Mouse (Mus musculus) kidney, postnatal 0 days (tissue): ENCODE results near the gene A730061H03Rik. TPM values are rescaled to one million over a fixed set of nuclear protein-coding genes. Genes with fewer than 3 reads are reported as not detected.
A peak's percentile ranks its signal among the peaks of the same experiment; 100 is the strongest.

Source experiments
- ATAC-seq: fragments of 200-750 bp; cut with Nextera tagmentation; replicated peaks from 2 replicates; pipeline ENCODE4 v1.8.0; 2017; ENCODE audit warnings: low read depth, moderate number of reproducible peaks, moderate TSS enrichment, moderate library complexity; ENCODE audit not compliant: low FRiP score
- DNase-seq: peaks from one replicate; pipeline ENCODE4 v3.0.0-alpha.2; 2016; ENCODE audit warnings: low spot score
- H3K27ac ChIP-seq: fragments of 300-500 bp; sonication (generic); 2 replicates; pipeline ENCODE4 v1.5.1; 2014; ENCODE audit warnings: mild to moderate bottlenecking
- H3K27me3 ChIP-seq: fragments of 300-500 bp; sonication (generic); 2 replicates; pipeline ENCODE4 v1.6.1; 2014; ENCODE audit warnings: low read length, mixed read lengths; ENCODE audit not compliant: insufficient read depth
- H3K36me3 ChIP-seq: fragments of 300-500 bp; sonication (generic); 2 replicates; pipeline ENCODE4 v1.6.1; 2014; ENCODE audit warnings: low read length, mixed read lengths; ENCODE audit not compliant: insufficient read depth
- H3K4me1 ChIP-seq: fragments of 300-500 bp; sonication (generic); replicated peaks from 2 replicates; pipeline ENCODE4 v1.6.1; 2014; ENCODE audit warnings: antibody characterized with exemption, low read length, mixed read lengths; ENCODE audit not compliant: insufficient read depth
- H3K4me2 ChIP-seq: fragments of 300-500 bp; sonication (generic); 2 replicates; pipeline ENCODE4 v1.6.1; 2014; ENCODE audit warnings: mild to moderate bottlenecking, low read length, moderate library complexity, mixed read lengths
- H3K4me3 ChIP-seq: fragments of 300-500 bp; sonication (generic); replicated peaks from 2 replicates; pipeline ENCODE4 v1.5.1; 2014; ENCODE audit warnings: low read depth, low read length
- H3K9ac ChIP-seq: fragments of 300-500 bp; sonication (generic); 2 replicates; pipeline ENCODE4 v1.6.1; 2014; ENCODE audit warnings: low read depth, low read length
- H3K9me3 ChIP-seq: fragments of 300-500 bp; sonication (generic); replicated peaks from 2 replicates; pipeline ENCODE4 v1.6.1; 2016; ENCODE audit warnings: low read length, inconsistent platforms, mixed read lengths
- CTCF ChIP-seq: IDR thresholded peaks from 2 replicates; pipeline ENCODE4 v1.5.1; 2016; ENCODE audit warnings: antibody characterized with exemption, low read depth, mild to moderate bottlenecking, moderate library complexity
- WGBS: fragments of 180-500 bp; shearing (Covaris S2); extraction: QIAGEN DNeasy Blood & Tissue Kit; methylation state at CpG from one replicate; pipeline ENCODE4 v1.1.7; 2014; 5-methylcytosine and 5-hydroxymethylcytosine counted together
- polyA plus RNA-seq: library from polyadenylated mRNA; unstranded; fragments of >200 nt; fragmentation: Nextera tagmentation; extraction: Ambion mirVana; gene quantifications from 2 replicates; pipeline ENCODE4 v1.2.1, GENCODE M21; 2015

The A730061H03Rik gene
- polyA plus RNA-seq, 1 experiment from 2014 or later, result 1.7 TPM

- no peaks in the 10 kb centered on the region for H3K9me3 ChIP-seq
- WGBS, result 77% methylated on average over 11 of the region's 11 CpGs
Observed at GRCm38 (mm10) chr14:55589771-55590448, 29.7 kb upstream of the A730061H03Rik start.

GRCm38 (mm10) chr14:55589271-55589670 lies 29.1 kb upstream of the A730061H03Rik start:
- Histone ChIP-seq H3K4me2 (no peak overlapping the region), H3K4me1 (peaks cover 15% of the 10 kb centered on the region; the same call in 1 of the 2 replicates), H3K4me3 (no peak overlapping the region), H3K36me3 (peaks cover 8% of the 10 kb centered on the region), H3K9ac (no peak overlapping the region), H3K9me3 (no peaks in the 10 kb centered on the region), H3K27ac (no peak overlapping the region), H3K27me3 (no peaks in the 10 kb centered on the region)
- 94% methylated on average over 5 of the region's 5 CpGs for WGBS
- ATAC-seq, result no peak
- DNase-seq, result no peak
- TF ChIP-seq CTCF, result no peak

More at GRCm38 (mm10) chr14:55589771-55590448, 29.7 kb upstream of the A730061H03Rik start:
- Histone ChIP-seq H3K4me3 (peak overlapping the region; percentile 94), H3K4me2 (peak overlapping the region; percentile 96), H3K36me3 (peaks cover 14% of the 10 kb centered on the region), H3K27me3 (no peaks in the 10 kb centered on the region), H3K9ac (peak overlapping the region; percentile 92), H3K27ac (peak overlapping the region; percentile 99), H3K4me1 (peaks cover 15% of the 10 kb centered on the region; the same call in 1 of the 2 replicates)
- DNase-seq, result no peak
- TF ChIP-seq CTCF, result no peak
- no peak for ATAC-seq

GRCm38 (mm10) chr14:55586149-55586548 lies 25.9 kb upstream of the A730061H03Rik start:
- Histone ChIP-seq H3K27ac (no peak overlapping the region), H3K9me3 (no peaks in the 10 kb centered on the region), H3K36me3 (peaks cover 7% of the 10 kb centered on the region; the same call in 1 of the 2 replicates), H3K9ac (no peak overlapping the region), H3K4me3 (no peak overlapping the region), H3K27me3 (no peaks in the 10 kb centered on the region), H3K4me1 (no peaks in the 10 kb centered on the region), H3K4me2 (no peak overlapping the region)
- ATAC-seq (no peak), DNase-seq (no peak)
- TF ChIP-seq CTCF, result no peak
- 90% methylated on average over 2 of the region's 2 CpGs for WGBS

- DNase-seq (no peak), ATAC-seq (no peak)
- TF ChIP-seq CTCF, result no peak
- Histone ChIP-seq H3K27ac (no peak overlapping the region), H3K36me3 (peaks cover 10% of the 10 kb centered on the region; the same call in 1 of the 2 replicates), H3K4me1 (no peaks in the 10 kb centered on the region), H3K4me3 (no peak overlapping the region), H3K27me3 (no peaks in the 10 kb centered on the region), H3K9ac (no peak overlapping the region), H3K9me3 (no peaks in the 10 kb centered on the region), H3K4me2 (peak overlapping the region; percentile 91; the same call in 1 of the 2 replicates)
- WGBS, result 64% methylated on average over 6 of the region's 6 CpGs
Observed at GRCm38 (mm10) chr14:55585566-55585960, 25.4 kb upstream of the A730061H03Rik start.

GRCm38 (mm10) chr14:55584702-55585565 lies 24.7 kb upstream of the A730061H03Rik start, which contains the start of gene Emc9:
TSS of gene Emc9 (minus strand) at chr14:55585302.
- H3K9me3 ChIP-seq, result no peaks in the 10 kb centered on the region
- peaks cover 17% of the 10 kb centered on the region for H3K36me3 ChIP-seq
- TF ChIP-seq CTCF, result no peak
- H3K4me2 ChIP-seq, result peak within 1 kb of the TSS; percentile 91
- no peaks in the 10 kb centered on the region for H3K4me1 ChIP-seq
- H3K9ac ChIP-seq, result peak within 1 kb of the TSS; percentile 61
- ATAC-seq (peak; percentile 68; the same call in 1 of the 2 replicates), DNase-seq (peak; percentile 60)
- WGBS, result 6% methylated on average over 43 of the region's 43 CpGs
- H3K27ac ChIP-seq, result no peak within 1 kb of the TSS
- no peaks in the 10 kb centered on the region for H3K27me3 ChIP-seq
- peak within 1 kb of the TSS; percentile 47 for H3K4me3 ChIP-seq

- 47% methylated on average over 5 of the region's 5 CpGs for WGBS
- H3K4me1 ChIP-seq, result no peaks in the 10 kb centered on the region
- DNase-seq, result no peak
- no peak for ATAC-seq
- peak overlapping the region; percentile 47 for H3K4me3 ChIP-seq
- H3K27me3 ChIP-seq, result no peaks in the 10 kb centered on the region
- no peak overlapping the region for H3K27ac ChIP-seq
- TF ChIP-seq CTCF, result no peak
- peaks cover 18% of the 10 kb centered on the region for H3K36me3 ChIP-seq
- H3K9ac ChIP-seq, result peak overlapping the region; percentile 61; the same call in 1 of the 2 replicates
- no peaks in the 10 kb centered on the region for H3K9me3 ChIP-seq
- peak overlapping the region; percentile 91 for H3K4me2 ChIP-seq
Observed at GRCm38 (mm10) chr14:55584303-55584701, 24.1 kb upstream of the A730061H03Rik start.
